Mouse (Mus musculus) heart, adult 2 months (tissue): ENCODE data around the gene Rd3.

Experiments used
- CTCF ChIP-seq: fragments of 200-600 bp; IDR thresholded peaks from 2 replicates; pipeline ENCODE4 v1.8.1; 2022; ENCODE audit warnings: antibody characterized with exemption, mild to moderate bottlenecking, moderate library complexity
- POLR2A ChIP-seq: fragments of 200-500 bp; IDR thresholded peaks from 2 replicates; pipeline ENCODE4 v1.6.1; 2011; ENCODE audit warnings: mild to moderate bottlenecking, low read depth, low read length, control low read depth; ENCODE audit not compliant: insufficient read depth

DNA sequence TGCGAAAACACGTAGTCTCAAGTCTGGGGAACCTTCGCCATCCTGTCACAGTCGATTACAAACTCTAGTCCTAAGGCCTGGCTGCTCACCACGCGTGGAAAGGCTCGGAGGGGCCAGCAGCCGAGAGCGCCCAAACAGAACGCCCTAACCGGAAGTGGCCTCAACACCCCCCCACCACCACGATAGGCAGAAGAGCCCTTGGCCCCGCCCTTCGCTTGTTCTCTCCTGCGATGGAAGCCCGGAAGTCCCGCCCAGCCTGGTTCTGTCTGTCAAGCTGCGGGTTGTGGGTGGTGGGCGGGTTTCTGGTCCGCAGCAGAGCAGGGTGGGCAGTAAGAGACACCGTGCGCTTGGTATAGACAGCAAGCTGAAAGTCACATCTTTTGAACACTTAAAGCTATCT lies 12.8 kb downstream of the Rd3 start:
- TF ChIP-seq CTCF (no peak), POLR2A (peak; percentile 95)
